Mouse (Mus musculus): ENCODE measurements around the gene Fndc3b. TPM values are rescaled to one million over a fixed set of nuclear protein-coding genes. Genes with fewer than 3 reads are reported as not detected.
A peak's percentile ranks its signal among the peaks of the same experiment; 100 is the strongest.

Fndc3b gene
- polyA plus RNA-seq, 1 experiment from 2014 or later, result 29.0 TPM

GRCm38 (mm10) chr3:27743271-27744145 lies 32.4 kb upstream of the Fndc3b start:
- H3K9me3 ChIP-seq (ENCODE audit: control insufficient read depth, low read length), result no peaks in the 10 kb centered on the region
- no peaks in the 10 kb centered on the region for H3K4me1 ChIP-seq (ENCODE audit: control insufficient read depth in 2 of 2, insufficient read depth in 2 of 2, low read length in 2 of 2)
- ATAC-seq (ENCODE audit: insufficient number of reproducible peaks, insufficient read depth, low FRiP score, low read depth), result no peak
- WGBS, result 76% methylated on average over 9 of the region's 9 CpGs
- no peak overlapping the region for H3K9ac ChIP-seq (ENCODE audit: low read length)
- H3K27me3 ChIP-seq (ENCODE audit: control insufficient read depth, insufficient read depth, low read length), result no peaks in the 10 kb centered on the region
- no peak overlapping the region for H3K27ac ChIP-seq (replicated peaks in 1 of 2; ENCODE audit: control insufficient read depth in 1 of 2, insufficient read depth in 1 of 2, low read depth in 2 of 2, low read length in 2 of 2)
- H3K36me3 ChIP-seq (ENCODE audit: control insufficient read depth, insufficient read depth, low read length), result no peaks in the 10 kb centered on the region
- no peak overlapping the region for H3K4me2 ChIP-seq (ENCODE audit: low read length)
- no peak overlapping the region for H3K4me3 ChIP-seq (ENCODE audit: control insufficient read depth in 1 of 2, insufficient read depth in 1 of 2, low read depth in 1 of 2, low read length in 2 of 2)

- H3K27ac ChIP-seq (replicated peaks in 1 of 2; ENCODE audit: control insufficient read depth in 1 of 2, insufficient read depth in 1 of 2, low read depth in 2 of 2, low read length in 2 of 2), result no peak overlapping the region
- no peaks in the 10 kb centered on the region for H3K9me3 ChIP-seq (ENCODE audit: control insufficient read depth, low read length)
- no peaks in the 10 kb centered on the region for H3K36me3 ChIP-seq (ENCODE audit: control insufficient read depth, insufficient read depth, low read length)
- no peak overlapping the region for H3K4me2 ChIP-seq (ENCODE audit: low read length)
- no peaks in the 10 kb centered on the region for H3K4me1 ChIP-seq (ENCODE audit: control insufficient read depth in 2 of 2, insufficient read depth in 2 of 2, low read length in 2 of 2)
- 52% methylated on average over 2 of the region's 2 CpGs for WGBS
- no peaks in the 10 kb centered on the region for H3K27me3 ChIP-seq (ENCODE audit: control insufficient read depth, insufficient read depth, low read length)
- H3K9ac ChIP-seq (ENCODE audit: low read length), result no peak overlapping the region
- ATAC-seq (ENCODE audit: insufficient number of reproducible peaks, insufficient read depth, low FRiP score, low read depth), result no peak
- no peak overlapping the region for H3K4me3 ChIP-seq (ENCODE audit: control insufficient read depth in 1 of 2, insufficient read depth in 1 of 2, low read depth in 1 of 2, low read length in 2 of 2)
Measured at GRCm38 (mm10) chr3:27742124-27742523, 31.0 kb upstream of the Fndc3b start.

GRCm38 (mm10) chr3:27740136-27740535 lies 29.0 kb upstream of the Fndc3b start:
- H3K4me2 ChIP-seq (ENCODE audit: low read length), result no peak overlapping the region
- no peaks in the 10 kb centered on the region for H3K36me3 ChIP-seq (ENCODE audit: control insufficient read depth, insufficient read depth, low read length)
- H3K27me3 ChIP-seq (ENCODE audit: control insufficient read depth, insufficient read depth, low read length), result no peaks in the 10 kb centered on the region
- no peak overlapping the region for H3K4me3 ChIP-seq (ENCODE audit: control insufficient read depth in 1 of 2, insufficient read depth in 1 of 2, low read depth in 1 of 2, low read length in 2 of 2)
- H3K27ac ChIP-seq (replicated peaks in 1 of 2; ENCODE audit: control insufficient read depth in 1 of 2, insufficient read depth in 1 of 2, low read depth in 2 of 2, low read length in 2 of 2), result no peak overlapping the region
- no peaks in the 10 kb centered on the region for H3K9me3 ChIP-seq (ENCODE audit: control insufficient read depth, low read length)
- WGBS, result 85% methylated on average over 7 of the region's 7 CpGs
- no peak overlapping the region for H3K9ac ChIP-seq (ENCODE audit: low read length)
- no peak for ATAC-seq (ENCODE audit: insufficient number of reproducible peaks, insufficient read depth, low FRiP score, low read depth)
- peaks cover 6 to 11% of the 10 kb centered on the region in 2 experiments for H3K4me1 ChIP-seq (ENCODE audit: control insufficient read depth in 2 of 2, insufficient read depth in 2 of 2, low read length in 2 of 2)

GRCm38 (mm10) chr3:27736180-27736579 lies 25.1 kb upstream of the Fndc3b start:
- no peak overlapping the region for H3K9ac ChIP-seq (ENCODE audit: low read length)
- peaks cover 6 to 11% of the 10 kb centered on the region in 2 experiments for H3K4me1 ChIP-seq (ENCODE audit: control insufficient read depth in 2 of 2, insufficient read depth in 2 of 2, low read length in 2 of 2)
- H3K27me3 ChIP-seq (ENCODE audit: control insufficient read depth, insufficient read depth, low read length), result no peaks in the 10 kb centered on the region
- H3K9me3 ChIP-seq (ENCODE audit: control insufficient read depth, low read length), result no peaks in the 10 kb centered on the region
- no peak overlapping the region for H3K4me3 ChIP-seq (ENCODE audit: control insufficient read depth in 1 of 2, insufficient read depth in 1 of 2, low read depth in 1 of 2, low read length in 2 of 2)
- no peak overlapping the region; a peak in 1 of 4 replicates for H3K27ac ChIP-seq (replicated peaks in 1 of 2; ENCODE audit: control insufficient read depth in 1 of 2, insufficient read depth in 1 of 2, low read depth in 2 of 2, low read length in 2 of 2)
- peak overlapping the region; percentile 44 for H3K4me2 ChIP-seq (ENCODE audit: low read length)
- WGBS, result 26% methylated on average over 9 of the region's 9 CpGs
- H3K36me3 ChIP-seq (ENCODE audit: control insufficient read depth, insufficient read depth, low read length), result no peaks in the 10 kb centered on the region
- ATAC-seq (ENCODE audit: insufficient number of reproducible peaks, insufficient read depth, low FRiP score, low read depth), result no peak

GRCm38 (mm10) chr3:27735113-27735512 lies 24.0 kb upstream of the Fndc3b start:
- H3K9me3 ChIP-seq (ENCODE audit: control insufficient read depth, low read length), result no peaks in the 10 kb centered on the region
- H3K27ac ChIP-seq (replicated peaks in 1 of 2; ENCODE audit: control insufficient read depth in 1 of 2, insufficient read depth in 1 of 2, low read depth in 2 of 2, low read length in 2 of 2), result no peak overlapping the region
- no peak for ATAC-seq (ENCODE audit: insufficient number of reproducible peaks, insufficient read depth, low FRiP score, low read depth)
- no peak overlapping the region for H3K4me3 ChIP-seq (ENCODE audit: control insufficient read depth in 1 of 2, insufficient read depth in 1 of 2, low read depth in 1 of 2, low read length in 2 of 2)
- no peak overlapping the region for H3K4me2 ChIP-seq (ENCODE audit: low read length)
- no peak overlapping the region for H3K9ac ChIP-seq (ENCODE audit: low read length)
- H3K36me3 ChIP-seq (ENCODE audit: control insufficient read depth, insufficient read depth, low read length), result no peaks in the 10 kb centered on the region
- WGBS, result 58% methylated on average over 5 of the region's 5 CpGs
- H3K4me1 ChIP-seq (ENCODE audit: control insufficient read depth in 2 of 2, insufficient read depth in 2 of 2, low read length in 2 of 2), result peaks cover 6 to 11% of the 10 kb centered on the region in 2 experiments
- no peaks in the 10 kb centered on the region for H3K27me3 ChIP-seq (ENCODE audit: control insufficient read depth, insufficient read depth, low read length)

GRCm38 (mm10) chr3:27728798-27729782 lies 18.0 kb upstream of the Fndc3b start:
- WGBS, result 74% methylated on average over 8 of the region's 8 CpGs
- no peak overlapping the region for H3K4me2 ChIP-seq (ENCODE audit: low read length)
- H3K27ac ChIP-seq (replicated peaks in 1 of 2; ENCODE audit: control insufficient read depth in 1 of 2, insufficient read depth in 1 of 2, low read depth in 2 of 2, low read length in 2 of 2), result no peak overlapping the region
- H3K4me1 ChIP-seq (ENCODE audit: control insufficient read depth in 2 of 2, insufficient read depth in 2 of 2, low read length in 2 of 2), result peaks cover 9 to 26% of the 10 kb centered on the region in 2 experiments
- H3K36me3 ChIP-seq (ENCODE audit: control insufficient read depth, insufficient read depth, low read length), result no peaks in the 10 kb centered on the region
- ATAC-seq (ENCODE audit: insufficient number of reproducible peaks, insufficient read depth, low FRiP score, low read depth), result no peak
- no peaks in the 10 kb centered on the region for H3K9me3 ChIP-seq (ENCODE audit: control insufficient read depth, low read length)
- no peak overlapping the region for H3K4me3 ChIP-seq (ENCODE audit: control insufficient read depth in 1 of 2, insufficient read depth in 1 of 2, low read depth in 1 of 2, low read length in 2 of 2)
- no peak overlapping the region for H3K9ac ChIP-seq (ENCODE audit: low read length)
- no peaks in the 10 kb centered on the region for H3K27me3 ChIP-seq (ENCODE audit: control insufficient read depth, insufficient read depth, low read length)

GRCm38 (mm10) chr3:27728176-27728575 lies 17.1 kb upstream of the Fndc3b start:
- Histone ChIP-seq H3K4me2 (ENCODE audit: low read length) (no peak overlapping the region), H3K4me1 (ENCODE audit: control insufficient read depth in 2 of 2, insufficient read depth in 2 of 2, low read length in 2 of 2) (peaks cover 9 to 26% of the 10 kb centered on the region in 2 experiments), H3K36me3 (ENCODE audit: control insufficient read depth, insufficient read depth, low read length) (no peaks in the 10 kb centered on the region), H3K9ac (ENCODE audit: low read length) (no peak overlapping the region), H3K27ac (replicated peaks in 1 of 2; ENCODE audit: control insufficient read depth in 1 of 2, insufficient read depth in 1 of 2, low read depth in 2 of 2, low read length in 2 of 2) (no peak overlapping the region), H3K4me3 (ENCODE audit: control insufficient read depth in 1 of 2, insufficient read depth in 1 of 2, low read depth in 1 of 2, low read length in 2 of 2) (no peak overlapping the region), H3K9me3 (ENCODE audit: control insufficient read depth, low read length) (no peaks in the 10 kb centered on the region), H3K27me3 (ENCODE audit: control insufficient read depth, insufficient read depth, low read length) (no peaks in the 10 kb centered on the region)
- 16% methylated on average over 7 of the region's 7 CpGs for WGBS
- ATAC-seq (ENCODE audit: insufficient number of reproducible peaks, insufficient read depth, low FRiP score, low read depth), result no peak
